Mouse (Mus musculus): ENCODE measurements around the gene Ndufaf2. TPM values are rescaled to one million over a fixed set of nuclear protein-coding genes. Genes with fewer than 3 reads are reported as not detected.

Ndufaf2 gene
- total and polyA plus RNA-seq, 3 experiments = 37.1 to 117 (median 51.2) TPM

- Histone ChIP-seq H3K4me3 (replicated peaks in 1 of 3; ENCODE audit: low read depth in 2 of 3, low read length in 2 of 3, poor library complexity in 1 of 3) (no peak overlapping the region), H3K27ac (ENCODE audit: insufficient read depth, low read depth) (no peak overlapping the region), H3K79me2 (replicated peaks; ENCODE audit: control insufficient read depth, extremely low read depth, insufficient read depth, poor library complexity, severe bottlenecking) (peaks cover 3% of the 10 kb centered on the region; the same call in 1 of the 2 replicates), H3K36me3 (replicated peaks in 1 of 2; ENCODE audit: control insufficient read depth in 1 of 2, insufficient read depth in 1 of 2, low read length in 1 of 2) (peaks cover 0 to 55% of the 10 kb centered on the region in 2 experiments), H3K9ac (ENCODE audit: insufficient read depth, low read depth) (no peak overlapping the region), H3K9me3 (replicated peaks; ENCODE audit: low read length) (no peaks in the 10 kb centered on the region), H3K4me1 (ENCODE audit: control insufficient read depth in 1 of 2, insufficient read depth in 2 of 2) (peaks cover 6 to 8% of the 10 kb centered on the region in 2 experiments), H3K27me3 (replicated peaks) (no peaks in the 10 kb centered on the region), H3K4me2 (ENCODE audit: insufficient read depth, low read depth, poor library complexity, severe bottlenecking) (no peak overlapping the region)
- no peak for TF ChIP-seq NELFE (IDR thresholded peaks at IDR 0.05; ENCODE audit: low read depth, low read length)
- dilution Hi-C loops (cut with MboI; ENCODE audit: extremely low pct_ligation_motif_present, extremely low pct_unique_long_range_greater_than_20kb, low sequenced_read_pairs) = no loop called here
- no peak for DNase-seq (ENCODE audit: extremely low read depth)
- in situ Hi-C loops (cut with MboI; ENCODE audit: low pct_ligation_motif_present, low pct_unique_long_range_greater_than_20kb, low sequenced_read_pairs) = loop anchor here (25.0 kb wide), 2 partner anchors 682 to 1032 kb away; no protein-coding TSS in a partner anchor
Measured at GRCm38 (mm10) chr13:108144086-108144485, 14.3 kb downstream of the Ndufaf2 start.

- dilution Hi-C loops (cut with MboI; ENCODE audit: extremely low pct_ligation_motif_present, extremely low pct_unique_long_range_greater_than_20kb, low sequenced_read_pairs) = no loop called here
- DNase-seq (ENCODE audit: extremely low read depth) = no peak
- H3K4me1 ChIP-seq (ENCODE audit: control insufficient read depth in 1 of 2, insufficient read depth in 2 of 2) = peaks cover 13 to 24% of the 10 kb centered on the region in 2 experiments
- no peak overlapping the region for H3K4me3 ChIP-seq (replicated peaks in 1 of 3; ENCODE audit: low read depth in 2 of 3, low read length in 2 of 3, poor library complexity in 1 of 3)
- 0 out of 2 replicates have a peak, but pooled peaks cover 2% of the 10 kb centered on the region for H3K79me2 ChIP-seq (replicated peaks; ENCODE audit: control insufficient read depth, extremely low read depth, insufficient read depth, poor library complexity, severe bottlenecking)
- in situ Hi-C loops (cut with MboI; ENCODE audit: low pct_ligation_motif_present, low pct_unique_long_range_greater_than_20kb, low sequenced_read_pairs) = loop anchor here (5.0 to 25.0 kb wide), 3 partner anchors 246 to 1026 kb away; no protein-coding TSS in a partner anchor
- H3K36me3 ChIP-seq (replicated peaks in 1 of 2; ENCODE audit: control insufficient read depth in 1 of 2, insufficient read depth in 1 of 2, low read length in 1 of 2) = peaks cover 2 to 32% of the 10 kb centered on the region in 2 experiments
- TF ChIP-seq MEF2A (IDR thresholded peaks at IDR 0.05; ENCODE audit: borderline replicate concordance, low read depth, low read length) (no peak), POLR2A (IDR thresholded peaks at IDR 0.05; ENCODE audit: low read depth, low read length) (no peak), NELFE (IDR thresholded peaks at IDR 0.05; ENCODE audit: low read depth, low read length) (no peak), SIN3A (IDR thresholded peaks at IDR 0.05; ENCODE audit: low read length) (no peak), ZC3H11A (IDR thresholded peaks at IDR 0.05; ENCODE audit: low read depth, low read length) (no peak), ZNF384 (IDR thresholded peaks at IDR 0.05; ENCODE audit: low read depth, low read length) (no peak), USF2 (conservative IDR thresholded peaks at IDR 0.05; ENCODE audit: low read depth, low read length) (no peak), ETS1 (conservative IDR thresholded peaks at IDR 0.05; ENCODE audit: low read depth, low read length) (no peak), BHLHE40 (IDR thresholded peaks at IDR 0.05; ENCODE audit: low read depth, low read length) (no peak), RCOR1 (conservative IDR thresholded peaks at IDR 0.05; ENCODE audit: low read depth, low read length) (no peak), JUN (IDR thresholded peaks at IDR 0.05; ENCODE audit: insufficient read depth, low read depth, low read length) (no peak), PAX5 (IDR thresholded peaks at IDR 0.05; ENCODE audit: low read length) (no peak), ZMIZ1 (IDR thresholded peaks at IDR 0.05; ENCODE audit: low read depth, low read length) (no peak), ZKSCAN1 (IDR thresholded peaks at IDR 0.05; ENCODE audit: borderline replicate concordance, low read depth, low read length) (no peak), CHD2 (IDR thresholded peaks at IDR 0.05; ENCODE audit: low read length) (no peak), MYC (IDR thresholded peaks at IDR 0.05; ENCODE audit: low read depth, low read length) (no peak)
- H3K9ac ChIP-seq (ENCODE audit: insufficient read depth, low read depth) = no peak overlapping the region
- no peaks in the 10 kb centered on the region for H3K27me3 ChIP-seq (replicated peaks)
- no peak overlapping the region for H3K4me2 ChIP-seq (ENCODE audit: insufficient read depth, low read depth, poor library complexity, severe bottlenecking)
- H3K9me3 ChIP-seq (replicated peaks; ENCODE audit: low read length) = peaks cover 4% of the 10 kb centered on the region
- H3K27ac ChIP-seq (ENCODE audit: insufficient read depth, low read depth) = no peak overlapping the region
Measured at GRCm38 (mm10) chr13:108138403-108138977, 19.9 kb downstream of the Ndufaf2 start.

Measured in CH12.LX (cell line).